Mouse (Mus musculus) cortical plate, adult 2 months (tissue): ENCODE data around the gene Dhx33.

Experiments
- CTCF ChIP-seq: fragments of 200-500 bp; IDR thresholded peaks from 2 replicates; pipeline ENCODE4 v1.5.1; 2011; ENCODE audit warnings: mild to moderate bottlenecking, control low read depth, low read length; ENCODE audit not compliant: insufficient read depth; ENCODE audit errors: extremely low read depth
- POLR2A ChIP-seq: fragments of 200-500 bp; IDR thresholded peaks from 2 replicates; pipeline ENCODE4 v1.6.1; 2011; ENCODE audit warnings: mild to moderate bottlenecking, low read length, control low read depth; ENCODE audit not compliant: insufficient read depth; ENCODE audit errors: extremely low read depth

DNA sequence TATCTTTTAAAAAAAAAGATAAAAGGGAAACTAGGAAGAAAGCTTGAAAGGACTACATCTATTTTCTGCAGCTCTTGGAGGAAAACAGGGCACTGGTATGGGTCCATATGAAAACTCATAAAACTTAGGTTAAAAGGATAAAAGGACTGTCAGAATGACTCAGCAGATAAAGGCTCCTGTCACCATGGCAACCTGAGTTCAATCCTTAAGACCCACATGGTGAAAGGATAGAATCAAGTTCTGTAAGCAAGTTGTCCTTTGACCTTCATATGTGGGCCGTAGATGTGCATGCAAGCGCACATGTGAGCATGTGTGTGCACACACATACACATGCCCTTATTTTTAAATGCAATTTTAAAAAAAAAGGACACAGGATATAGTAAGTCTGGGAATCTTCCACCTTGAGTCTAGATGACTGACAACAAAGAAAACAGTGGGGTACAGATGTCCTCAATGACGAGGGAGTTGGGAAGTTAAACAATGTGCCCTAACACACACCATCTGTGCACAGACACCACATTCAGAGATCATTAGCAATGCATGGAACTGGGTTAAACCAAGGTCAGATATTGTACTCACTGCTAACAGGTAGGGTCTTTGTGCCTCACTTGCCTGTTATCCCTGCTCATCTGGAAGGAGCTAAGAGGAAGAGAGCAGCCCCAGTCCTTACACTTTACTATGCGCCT is 39.9 kb downstream of the Dhx33 start:
- TF ChIP-seq POLR2A (no peak), CTCF (no peak)
